ENCODE assay signal across 8 mouse cellular contexts in genomic region chr8:4226739-4227347, GRCm38 (mm10). TPM values are rescaled to one million over a fixed set of nuclear protein-coding genes. Genes with fewer than 3 reads are reported as not detected.
DNase-seq lines count a peak whose midpoint lies in the region; ATAC-seq and TF ChIP-seq lines count a peak whose summit lies in the region.
"Had no signal": no experiment of that assay in that cellular context is flagged by ENCODE, and none has a peak within 500 bp of the region (broad histone marks: within the 10 kb centered on the region; RNA-seq: fewer than 3 reads in every experiment).

Gene Lrrc8e, plus strand, starts transcription at chr8:4226827.

- H3K4me3 ChIP-seq in E14TG2a.4 (replicated peaks; ENCODE audit: low read length) (peak within 1 kb of the TSS; percentile 63), MEL (ENCODE audit: control insufficient read depth in 1 of 2, insufficient read depth in 1 of 2, low read depth in 2 of 2, low read length in 2 of 2) (peak within 1 kb of the TSS; percentile 26 to 57)
- no peak within 1 kb of the TSS for H3K4me3 ChIP-seq in forebrain, embryonic 14.5 days (ENCODE audit: low read depth, low read length)
- peak within 1 kb of the TSS; percentile 28 for H3K4me3 ChIP-seq in liver, embryonic 11.5 days (ENCODE audit: low read depth, low read length)
- no peak within 1 kb of the TSS for H3K4me3 ChIP-seq in neural tube, embryonic 14.5 days (ENCODE audit: low read depth, low read length)

- TF ChIP-seq POLR2A in MEL (IDR thresholded peaks at IDR 0.05; ENCODE audit: control insufficient read depth in 1 of 2, insufficient read depth in 1 of 2, low read depth in 1 of 2, low read length in 2 of 2, poor library complexity in 1 of 2) = no peak

- H3K27me3 ChIP-seq in E14TG2a.4 (ENCODE audit: insufficient read depth, low read length) (peaks cover 85% of the 10 kb centered on the region), MEL (ENCODE audit: control insufficient read depth in 1 of 2, insufficient read depth in 2 of 2, low read length in 2 of 2) (no peaks in the 10 kb centered on the region; a peak in 1 of 4 replicates)
- H3K27me3 ChIP-seq in forebrain, embryonic 14.5 days (replicated peaks; ENCODE audit: control insufficient read depth, insufficient read depth, low read length) = no peaks in the 10 kb centered on the region
- peaks cover 40% of the 10 kb centered on the region for H3K27me3 ChIP-seq in liver, embryonic 11.5 days (replicated peaks; ENCODE audit: control insufficient read depth, insufficient read depth, low read length)
- H3K27me3 ChIP-seq in neural tube, embryonic 14.5 days (ENCODE audit: control insufficient read depth, insufficient read depth, low read length) = 0 out of 2 replicates have a peak, but pooled peaks cover 2% of the 10 kb centered on the region

- WGBS in forebrain, embryonic 14.5 days = 4% methylated on average over 33 of the region's 33 CpGs
- 6% methylated on average over 32 of the region's 33 CpGs for WGBS in liver, embryonic 11.5 days
- WGBS in neural tube, embryonic 14.5 days = 5% methylated on average over 30 of the region's 33 CpGs

- TF ChIP-seq CTCF in E14TG2a.4 (conservative IDR thresholded peaks at IDR 0.05; ENCODE audit: low read length) (no peak), MEL (IDR thresholded peaks at IDR 0.05 in 2 of 3, conservative IDR thresholded peaks at IDR 0.05 in 1 of 3; ENCODE audit: control insufficient read depth in 1 of 3, insufficient read depth in 1 of 3, low read depth in 2 of 3, low read length in 3 of 3, poor library complexity in 1 of 3, severe bottlenecking in 1 of 3) (no peak)

- no peaks in the 10 kb centered on the region for H3K79me2 ChIP-seq in MEL (ENCODE audit: control insufficient read depth, insufficient read depth, low read length, poor library complexity)

- peak; percentile 40; the same call in 1 of the 2 replicates for ATAC-seq in forebrain, embryonic 14.5 days
- ATAC-seq in liver, embryonic 11.5 days (replicated peaks; ENCODE audit: low FRiP score) = peak; percentile 74
- no peak; the same call in 1 of the 2 replicates for ATAC-seq in neural tube, embryonic 14.5 days (ENCODE audit: low read depth)

- H3K9ac ChIP-seq in MEL (ENCODE audit: control insufficient read depth, low read depth, low read length, poor library complexity, severe bottlenecking) = peak within 1 kb of the TSS; percentile 36
- 0 out of 2 replicates have a peak within 1 kb of the TSS, but pooled peaks have one; percentile 17 for H3K9ac ChIP-seq in forebrain, embryonic 14.5 days (ENCODE audit: low read length)
- 0 out of 2 replicates have a peak within 1 kb of the TSS, but pooled peaks have one; percentile 12 for H3K9ac ChIP-seq in liver, embryonic 11.5 days (ENCODE audit: low read depth, low read length)
- no peak within 1 kb of the TSS for H3K9ac ChIP-seq in neural tube, embryonic 14.5 days (replicated peaks; ENCODE audit: low read depth, low read length)

- no peak for TF ChIP-seq RAD21 in MEL (IDR thresholded peaks at IDR 0.05; ENCODE audit: low read depth, low read length)

- H3K4me2 ChIP-seq in forebrain, embryonic 14.5 days (ENCODE audit: low read length) = peak within 1 kb of the TSS; percentile 39
- peak within 1 kb of the TSS; percentile 54 for H3K4me2 ChIP-seq in liver, embryonic 11.5 days
- peak within 1 kb of the TSS; percentile 9; the same call in 1 of the 2 replicates for H3K4me2 ChIP-seq in neural tube, embryonic 14.5 days (ENCODE audit: low read depth, low read length)

- H3K27ac ChIP-seq in MEL (ENCODE audit: control insufficient read depth, low read depth, low read length) = no peak within 1 kb of the TSS
- H3K27ac ChIP-seq in forebrain, embryonic 14.5 days (ENCODE audit: low read depth, low read length) = no peak within 1 kb of the TSS
- no peak within 1 kb of the TSS for H3K27ac ChIP-seq in liver, embryonic 11.5 days (ENCODE audit: low read depth, low read length)
- no peak within 1 kb of the TSS for H3K27ac ChIP-seq in neural tube, embryonic 14.5 days (ENCODE audit: low read depth, low read length)

- DNase-seq in MEL (ENCODE audit: low read depth, low spot score) = peak; percentile 35
- no peak for DNase-seq in forebrain, embryonic 14.5 days (ENCODE audit: low spot score)
- no peak for DNase-seq in liver, embryonic 11.5 days (ENCODE audit: low spot score)
- no peak for DNase-seq in ovary, adult 18-20 months (ENCODE audit: low spot score)
- no peak for DNase-seq in cerebellum, adult 11 months

- no peaks in the 10 kb centered on the region for H3K9me3 ChIP-seq in E14TG2a.4 (ENCODE audit: low read length)
- H3K9me3 ChIP-seq in MEL (replicated peaks; ENCODE audit: insufficient read depth, low read length) = no peaks in the 10 kb centered on the region
- no peaks in the 10 kb centered on the region for H3K9me3 ChIP-seq in forebrain, embryonic 14.5 days (replicated peaks; ENCODE audit: control insufficient read depth, low read length)
- H3K9me3 ChIP-seq in liver, embryonic 11.5 days (ENCODE audit: control insufficient read depth, low read length) = no peaks in the 10 kb centered on the region
- no peaks in the 10 kb centered on the region for H3K9me3 ChIP-seq in neural tube, embryonic 14.5 days (ENCODE audit: control insufficient read depth, low read length)

- TF ChIP-seq EP300 in MEL (IDR thresholded peaks at IDR 0.05; ENCODE audit: low read depth in 1 of 2, low read length in 2 of 2) = no peak

- H3K36me3 ChIP-seq in E14TG2a.4 (ENCODE audit: insufficient read depth, low read length) (no peaks in the 10 kb centered on the region), MEL (ENCODE audit: control insufficient read depth in 1 of 2, insufficient read depth in 2 of 2, low read length in 2 of 2) (peaks cover 0 to 7% of the 10 kb centered on the region in 2 experiments; a peak in 2 of 4 replicates)
- no peaks in the 10 kb centered on the region for H3K36me3 ChIP-seq in forebrain, embryonic 14.5 days (ENCODE audit: control insufficient read depth, insufficient read depth, low read length)
- H3K36me3 ChIP-seq in liver, embryonic 11.5 days (ENCODE audit: control insufficient read depth, insufficient read depth, low read length) = no peaks in the 10 kb centered on the region
- no peaks in the 10 kb centered on the region for H3K36me3 ChIP-seq in neural tube, embryonic 14.5 days (ENCODE audit: control insufficient read depth, insufficient read depth, low read length)

- H3K4me1 ChIP-seq in E14TG2a.4 (replicated peaks; ENCODE audit: low read depth, low read length) (peaks cover 30% of the 10 kb centered on the region), MEL (ENCODE audit: control insufficient read depth in 1 of 2, insufficient read depth in 2 of 2, low read length in 2 of 2) (peaks cover 6 to 28% of the 10 kb centered on the region in 2 experiments)
- no peaks in the 10 kb centered on the region for H3K4me1 ChIP-seq in forebrain, embryonic 14.5 days (ENCODE audit: control insufficient read depth, insufficient read depth, low read length)
- H3K4me1 ChIP-seq in liver, embryonic 11.5 days (replicated peaks; ENCODE audit: control insufficient read depth, insufficient read depth, low read length) = peaks cover 5% of the 10 kb centered on the region; the same call in 1 of the 2 replicates
- H3K4me1 ChIP-seq in neural tube, embryonic 14.5 days (ENCODE audit: control insufficient read depth, insufficient read depth, low read length) = no peaks in the 10 kb centered on the region

TF ChIP-seq in MEL, 35 proteins besides CTCF, POLR2A, EP300 and RAD21:
- TF ChIP-seq POLR2AphosphoS2 (IDR thresholded peaks at IDR 0.05; ENCODE audit: low read length) (no peak), BHLHE40 (IDR thresholded peaks at IDR 0.05; ENCODE audit: borderline replicate concordance, low read depth, low read length) (no peak), POLR2AphosphoS5 (IDR thresholded peaks at IDR 0.05; ENCODE audit: borderline replicate concordance, low read depth, low read length) (no peak), KAT2A (conservative IDR thresholded peaks at IDR 0.05; ENCODE audit: low read depth, low read length) (no peak), JUND (IDR thresholded peaks at IDR 0.05; ENCODE audit: low read depth, low read length) (no peak), RCOR1 (IDR thresholded peaks at IDR 0.05; ENCODE audit: low read depth, low read length) (no peak), MAFK (IDR thresholded peaks at IDR 0.05; ENCODE audit: borderline replicate concordance, low read depth, low read length) (no peak), MEF2A (IDR thresholded peaks at IDR 0.05; ENCODE audit: extremely low read depth, insufficient replicate concordance, low read depth, low read length, poor library complexity, severe bottlenecking) (no peak), ZNF384 (IDR thresholded peaks at IDR 0.05; ENCODE audit: low read depth, low read length) (no peak), UBTF (IDR thresholded peaks at IDR 0.05; ENCODE audit: borderline replicate concordance, insufficient read depth, low read depth, low read length) (no peak), ZC3H11A (IDR thresholded peaks at IDR 0.05; ENCODE audit: low read depth, low read length) (no peak), CHD2 (IDR thresholded peaks at IDR 0.05; ENCODE audit: low read length) (no peak)

RNA-seq across cellular contexts. Expression of gene Lrrc8e, which starts in this region (rescaled TPM):
- 0.35 and 0.49 TPM in 2 replicates for total RNA-seq in MEL (2012; rRNA removed)
- polyA plus RNA-seq in MEL (2012; ENCODE audit: insufficient read depth in 1 of 2, insufficient read length in 2 of 2, low read depth in 1 of 2, low replicate concordance in 2 of 2, missing spikeins in 1 of 2) = under 1 TPM in 1 of 2 experiments, not detected in 1; 0.36 TPM
- not detected in 2 replicates for polyA plus RNA-seq in forebrain, embryonic 14.5 days (2014; fragmentation: Nextera tagmentation; extraction: Ambion mirVana)
- polyA plus RNA-seq in liver, embryonic 11.5 days (2014; fragmentation: Nextera tagmentation; extraction: Ambion mirVana) = 0.21 TPM in 2 replicates
- polyA plus RNA-seq in neural tube, embryonic 14.5 days (2014; fragmentation: Nextera tagmentation; extraction: Ambion mirVana) = 0.07 TPM in 1 of 2 replicates, not detected in the other
- polyA plus RNA-seq: cortical plate, adult 2 months had no signal

Comparison
In these comparisons a context has a peak if more than half of its experiments do, and no peak if none do; other contexts are left out.
1. Peak in DNase-seq, H3K4me3 ChIP-seq and H3K9ac ChIP-seq in MEL; RNA of the gene not detected or under 1 TPM.
2. Peak in ATAC-seq, H3K9ac ChIP-seq and H3K4me2 ChIP-seq in forebrain, embryonic 14.5 days; RNA of the gene not detected or under 1 TPM.
3. Peak in ATAC-seq, H3K4me3 ChIP-seq, H3K9ac ChIP-seq and H3K4me2 ChIP-seq in liver, embryonic 11.5 days; RNA of the gene not detected or under 1 TPM.